Mouse (Mus musculus) hindbrain, postnatal 0 days (tissue): ENCODE measurements at regions not wholly inside any gene's neighbourhood (a gene's known extent, or its start where the extent isn't known, plus 50 kb on each side); places are given as distances from the start of the nearest gene placed in this dataset.

Source experiments
- ATAC-seq: fragments of 200-750 bp; cut with Nextera tagmentation; 2 replicates; pipeline ENCODE4 v1.8.0; 2017; ENCODE audit warnings: mild to moderate bottlenecking, moderate TSS enrichment, moderate library complexity
- DNase-seq: peaks from one replicate; pipeline ENCODE4 v3.0.0-alpha.2; 2015; ENCODE audit warnings: low spot score
- H3K27ac ChIP-seq: fragments of 300-500 bp; sonication (generic); 2 replicates; pipeline ENCODE4 v1.5.1; 2014; ENCODE audit warnings: mild to moderate bottlenecking
- H3K27me3 ChIP-seq: fragments of 300-500 bp; sonication (generic); 2 replicates; pipeline ENCODE4 v1.6.1; 2014; ENCODE audit warnings: low read length, mixed read lengths; ENCODE audit not compliant: insufficient read depth
- H3K36me3 ChIP-seq: fragments of 300-500 bp; sonication (generic); 2 replicates; pipeline ENCODE4 v1.6.1; 2014; ENCODE audit warnings: low read length, mixed read lengths; ENCODE audit not compliant: insufficient read depth
- H3K4me1 ChIP-seq: fragments of 300-500 bp; sonication (generic); 2 replicates; pipeline ENCODE4 v1.6.1; 2014; ENCODE audit warnings: antibody characterized with exemption, low read length, mixed read lengths; ENCODE audit not compliant: insufficient read depth
- H3K4me2 ChIP-seq: fragments of 300-500 bp; sonication (generic); 2 replicates; pipeline ENCODE4 v1.6.1; 2014; ENCODE audit warnings: low read depth, mild to moderate bottlenecking, low read length, moderate library complexity, mixed read lengths
- H3K4me3 ChIP-seq: fragments of 300-500 bp; sonication (generic); 2 replicates; pipeline ENCODE4 v1.5.1; 2014; ENCODE audit warnings: low read length
- H3K9ac ChIP-seq: fragments of 300-500 bp; sonication (generic); replicated peaks from 2 replicates; pipeline ENCODE4 v1.6.1; 2014; ENCODE audit warnings: mild to moderate bottlenecking, low read length, moderate library complexity, mixed read lengths
- H3K9me3 ChIP-seq: fragments of 300-500 bp; sonication (generic); 2 replicates; pipeline ENCODE4 v1.6.1; 2016; ENCODE audit warnings: low read length, mixed read lengths
- CTCF ChIP-seq: IDR thresholded peaks from 2 replicates; pipeline ENCODE4 v1.5.1; 2016; ENCODE audit warnings: antibody characterized with exemption, control low read depth, low read depth
- WGBS: fragments of 180-500 bp; shearing (Covaris S2); extraction: QIAGEN DNeasy Blood & Tissue Kit; methylation state at CpG from one replicate; pipeline ENCODE4 v1.1.7; 2014; 5-methylcytosine and 5-hydroxymethylcytosine counted together

DNA sequence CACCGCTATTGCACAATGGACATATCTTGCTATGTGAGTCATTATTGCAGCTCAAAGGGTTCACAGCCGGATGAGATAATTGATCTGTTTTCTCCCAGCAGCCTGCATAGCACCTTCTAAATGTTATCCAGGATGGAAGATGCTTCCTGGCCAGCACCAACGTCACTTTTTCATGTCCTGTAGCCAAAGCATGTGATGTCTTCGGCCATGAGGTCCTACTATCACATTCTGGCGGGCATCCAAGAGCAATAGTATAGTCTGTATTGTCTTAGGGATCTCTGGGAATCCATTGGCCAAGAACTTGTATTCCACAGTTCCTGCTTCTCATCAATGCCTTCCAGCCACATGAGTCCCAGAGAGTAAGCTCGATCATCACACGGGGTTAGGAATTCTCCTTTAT, 70.6 kb downstream of the Npy start:
- DNase-seq, result no peak
- ATAC-seq, result no peak
- 86% methylated on average over 7 of the region's 7 CpGs for WGBS
- TF ChIP-seq CTCF, result no peak
- no peaks in the 10 kb centered on the region for H3K36me3 ChIP-seq
- H3K4me2 ChIP-seq, result no peak overlapping the region
- H3K9ac ChIP-seq, result no peak overlapping the region
- no peak overlapping the region for H3K4me3 ChIP-seq
- H3K4me1 ChIP-seq, result no peaks in the 10 kb centered on the region
- no peaks in the 10 kb centered on the region for H3K27me3 ChIP-seq
- no peak overlapping the region for H3K27ac ChIP-seq
- no peaks in the 10 kb centered on the region for H3K9me3 ChIP-seq

DNA sequence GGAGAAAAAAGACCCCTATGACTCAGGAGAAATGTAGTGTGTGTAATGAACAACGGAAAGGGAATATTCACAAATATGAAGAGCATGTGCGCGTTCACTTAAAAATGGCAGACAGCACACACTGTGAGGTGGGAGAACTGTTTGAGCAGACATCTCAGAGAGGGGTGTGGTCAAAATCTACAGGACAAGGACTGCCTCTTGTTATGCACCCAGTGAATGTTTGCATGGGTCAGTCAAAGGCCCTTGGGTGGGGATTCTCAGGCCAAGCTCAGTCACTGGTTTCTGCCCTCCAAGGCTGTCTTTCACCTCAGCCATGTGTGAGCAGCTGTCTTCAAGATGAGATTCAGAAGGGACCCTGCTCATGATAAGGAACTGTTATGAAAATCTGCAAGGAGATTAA, 76.6 kb downstream of the Npy start:
- Histone ChIP-seq H3K4me2 (no peak overlapping the region), H3K9me3 (no peaks in the 10 kb centered on the region), H3K9ac (no peak overlapping the region), H3K4me1 (no peaks in the 10 kb centered on the region), H3K27ac (no peak overlapping the region), H3K4me3 (no peak overlapping the region), H3K36me3 (no peaks in the 10 kb centered on the region), H3K27me3 (no peaks in the 10 kb centered on the region)
- no peak for TF ChIP-seq CTCF
- ATAC-seq (no peak), DNase-seq (no peak)
- WGBS, result 94% methylated on average over 3 of the region's 3 CpGs

GRCm38 (mm10) chr6:49901512-49901911, 79.0 kb downstream of the Npy start:
- no peak overlapping the region for H3K4me2 ChIP-seq
- H3K9ac ChIP-seq, result no peak overlapping the region
- no peak overlapping the region for H3K27ac ChIP-seq
- H3K4me1 ChIP-seq, result no peaks in the 10 kb centered on the region
- TF ChIP-seq CTCF, result no peak
- WGBS, result 86% methylated on average over 6 of the region's 6 CpGs
- no peaks in the 10 kb centered on the region for H3K36me3 ChIP-seq
- DNase-seq (no peak), ATAC-seq (no peak)
- no peak overlapping the region for H3K4me3 ChIP-seq
- no peaks in the 10 kb centered on the region for H3K27me3 ChIP-seq
- no peaks in the 10 kb centered on the region for H3K9me3 ChIP-seq

DNA sequence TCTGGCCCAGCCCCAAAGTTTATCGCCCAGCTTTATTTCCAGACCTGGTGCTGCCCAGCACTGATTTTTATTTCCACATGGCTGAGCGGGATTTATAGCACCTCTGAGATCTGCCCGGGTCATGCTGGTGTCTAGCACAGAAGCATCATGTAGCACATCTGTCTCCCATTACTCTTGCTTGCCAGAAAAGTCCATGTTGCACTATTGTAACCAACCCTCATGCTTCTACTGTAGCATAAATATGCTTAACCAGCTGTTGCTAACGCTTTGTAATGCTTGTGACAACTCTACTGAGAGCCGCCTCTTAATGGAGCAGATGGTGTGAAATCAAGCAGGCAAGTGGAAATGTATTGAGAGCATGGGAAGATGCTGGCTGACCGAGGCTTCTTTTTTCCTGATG, 81.5 kb downstream of the Npy start:
- Histone ChIP-seq H3K27me3 (no peaks in the 10 kb centered on the region), H3K9me3 (no peaks in the 10 kb centered on the region), H3K27ac (no peak overlapping the region), H3K4me2 (no peak overlapping the region), H3K4me3 (no peak overlapping the region), H3K9ac (no peak overlapping the region), H3K4me1 (no peaks in the 10 kb centered on the region), H3K36me3 (no peaks in the 10 kb centered on the region)
- DNase-seq (peak; percentile 72), ATAC-seq (peak; percentile 74)
- TF ChIP-seq CTCF, result no peak
- WGBS, result 44% methylated on average over 6 of the region's 6 CpGs

- H3K9me3 ChIP-seq, result no peaks in the 10 kb centered on the region
- no peak overlapping the region for H3K9ac ChIP-seq
- no peak overlapping the region for H3K27ac ChIP-seq
- no peak for ATAC-seq
- no peaks in the 10 kb centered on the region for H3K4me1 ChIP-seq
- H3K27me3 ChIP-seq, result no peaks in the 10 kb centered on the region
- H3K4me3 ChIP-seq, result no peak overlapping the region
- H3K36me3 ChIP-seq, result no peaks in the 10 kb centered on the region
- H3K4me2 ChIP-seq, result no peak overlapping the region
- no peak for DNase-seq
- no peak for TF ChIP-seq CTCF
- 81% methylated on average over 2 of the region's 2 CpGs for WGBS
Observed at GRCm38 (mm10) chr6:49906456-49906855, 83.9 kb downstream of the Npy start.

DNA sequence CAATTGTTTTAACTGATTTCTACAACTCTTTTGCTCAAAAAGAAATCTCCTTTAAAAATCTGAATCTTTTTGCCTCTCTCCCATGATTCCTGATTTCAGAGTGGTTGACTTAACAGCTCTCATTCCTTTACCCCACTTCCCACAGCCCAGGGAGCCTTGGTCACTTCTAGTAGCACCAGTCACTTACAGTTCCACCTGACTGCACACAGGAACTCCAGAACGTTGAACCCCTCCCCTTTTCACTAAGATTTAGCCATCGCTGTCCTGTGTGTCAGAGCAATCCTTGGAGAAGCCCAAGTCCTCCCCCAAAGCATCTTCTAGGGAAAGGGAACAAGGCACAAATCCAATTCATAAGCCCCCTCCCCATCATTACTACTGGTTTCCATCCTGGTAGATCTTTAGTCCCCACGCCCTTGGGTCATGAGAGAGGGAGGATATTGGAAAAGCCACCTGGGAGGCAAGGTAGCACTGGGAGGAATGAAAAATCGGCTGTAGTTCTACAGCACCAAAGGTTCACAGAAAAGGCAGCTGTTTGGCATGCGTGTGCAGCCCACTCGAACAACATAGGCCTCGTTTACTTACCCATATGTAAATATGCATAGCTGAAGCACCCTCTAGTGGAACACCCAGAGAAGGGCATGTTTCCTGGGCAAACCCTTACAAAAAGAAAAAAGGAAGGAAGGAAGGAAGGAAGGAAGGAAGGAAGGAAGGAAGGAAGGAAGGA, 96.7 kb downstream of the Npy start:
- 26% methylated on average over 7 of the region's 7 CpGs for WGBS
- DNase-seq (peak; percentile 83), ATAC-seq (no peak)
- Histone ChIP-seq H3K4me3 (no peak overlapping the region), H3K27me3 (no peaks in the 10 kb centered on the region), H3K9ac (no peak overlapping the region), H3K9me3 (no peaks in the 10 kb centered on the region), H3K36me3 (no peaks in the 10 kb centered on the region), H3K4me2 (no peak overlapping the region), H3K4me1 (no peaks in the 10 kb centered on the region), H3K27ac (no peak overlapping the region)
- peak; percentile 77 for TF ChIP-seq CTCF

DNA sequence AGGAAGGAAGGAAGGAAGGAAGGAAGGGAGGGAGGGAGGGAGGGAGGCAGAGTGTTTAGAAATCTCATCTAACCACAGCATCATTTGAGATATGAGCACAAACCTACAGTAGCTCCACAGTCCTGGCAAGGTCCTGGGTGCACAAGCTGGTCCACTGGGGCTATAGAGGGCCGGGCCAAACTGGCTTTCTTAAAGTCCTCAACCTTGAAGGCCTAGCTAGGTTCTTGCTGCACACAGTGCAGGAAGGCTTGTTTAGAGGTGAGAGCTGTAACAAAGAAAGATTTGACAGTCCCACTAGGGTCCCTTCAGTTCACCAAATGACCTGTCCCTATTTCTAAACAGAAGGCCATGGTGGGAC, 97.3 kb downstream of the Npy start:
- no peak overlapping the region for H3K4me2 ChIP-seq
- no peak for DNase-seq
- no peaks in the 10 kb centered on the region for H3K4me1 ChIP-seq
- no peaks in the 10 kb centered on the region for H3K27me3 ChIP-seq
- H3K27ac ChIP-seq, result no peak overlapping the region
- no peak overlapping the region for H3K9ac ChIP-seq
- no peaks in the 10 kb centered on the region for H3K9me3 ChIP-seq
- no peaks in the 10 kb centered on the region for H3K36me3 ChIP-seq
- TF ChIP-seq CTCF, result no peak
- H3K4me3 ChIP-seq, result no peak overlapping the region
- no peak for ATAC-seq
- whole genome bisulfite sequencing, result 87% methylated on average over 1 of the region's 1 CpGs
